Mouse (Mus musculus) liver, embryonic 14.5 days (tissue): ENCODE data around the gene Hepacam. TPM values are rescaled to one million over a fixed set of nuclear protein-coding genes. Genes with fewer than 3 reads are reported as not detected.
A peak's percentile ranks its signal among the peaks of the same experiment; 100 is the strongest.

ENCODE experiments used
- ATAC-seq: fragments of 200-750 bp; cut with Nextera tagmentation; 2 replicates; pipeline ENCODE4 v1.8.0; 2017; ENCODE audit warnings: moderate number of reproducible peaks, mild to moderate bottlenecking, moderate library complexity; ENCODE audit not compliant: insufficient read depth
- DNase-seq, 3 experiments: peaks; one replicate each; pipeline ENCODE4 v3.0.0-alpha.2; 2012 to 2013; ENCODE audit warnings: low read depth in 3 of 3, low spot score in 3 of 3
- H3K27ac ChIP-seq: fragments of 300-500 bp; sonication (generic); 2 replicates; pipeline ENCODE4 v1.5.1; 2014; ENCODE audit warnings: moderate library complexity, mild to moderate bottlenecking, control low read depth, inconsistent platforms
- H3K27me3 ChIP-seq: fragments of 300-500 bp; sonication (generic); 2 replicates; pipeline ENCODE4 v1.6.1; 2014; ENCODE audit warnings: mild to moderate bottlenecking, low read length, moderate library complexity; ENCODE audit not compliant: control insufficient read depth, insufficient read depth
- H3K36me3 ChIP-seq: fragments of 300-500 bp; sonication (generic); replicated peaks from 2 replicates; pipeline ENCODE4 v1.6.1; 2014; ENCODE audit warnings: low read depth; ENCODE audit not compliant: control insufficient read depth, insufficient read depth
- H3K4me1 ChIP-seq, 2 experiments: fragments of 200-500 bp in 1 of 2; fragments of 300-500 bp in 1 of 2; sonication (generic) in 1 of 2; replicated peaks; 2 replicates each; pipeline ENCODE4 v1.6.1; 2012 to 2014; ENCODE audit warnings: antibody characterized with exemption in 1 of 2, inconsistent platforms in 1 of 2, low read length in 1 of 2; ENCODE audit not compliant: control insufficient read depth in 2 of 2, insufficient read depth in 2 of 2
- H3K4me2 ChIP-seq: fragments of 300-500 bp; sonication (generic); 2 replicates; pipeline ENCODE4 v1.6.1; 2014; ENCODE audit warnings: low read depth, mild to moderate bottlenecking, control low read depth, moderate library complexity
- H3K4me3 ChIP-seq, 2 experiments: fragments of 200-500 bp in 1 of 2; fragments of 300-500 bp in 1 of 2; sonication (generic) in 1 of 2; 2 replicates each; pipeline ENCODE4 v1.5.1; 2012 to 2014; ENCODE audit warnings: low read depth in 2 of 2, low read length in 2 of 2, mild to moderate bottlenecking in 2 of 2, control low read depth in 1 of 2, inconsistent platforms in 1 of 2, moderate library complexity in 1 of 2; ENCODE audit not compliant: insufficient read depth in 1 of 2
- H3K9ac ChIP-seq: fragments of 300-500 bp; sonication (generic); replicated peaks from 2 replicates; pipeline ENCODE4 v1.6.1; 2014; ENCODE audit warnings: mild to moderate bottlenecking, control low read depth, moderate library complexity
- H3K9me3 ChIP-seq: fragments of 300-500 bp; sonication (generic); 2 replicates; pipeline ENCODE4 v1.6.1; 2016; ENCODE audit warnings: low read length, mixed read lengths; ENCODE audit not compliant: control insufficient read depth
- CTCF ChIP-seq: IDR thresholded peaks from 2 replicates; pipeline ENCODE4 v1.5.1; 2016; ENCODE audit warnings: antibody characterized with exemption, low read depth, control low read depth
- EP300 ChIP-seq: IDR thresholded peaks from 2 replicates; pipeline ENCODE4 v1.6.1; 2016; ENCODE audit warnings: antibody characterized with exemption, low read depth
- WGBS: fragments of 180-500 bp; shearing (Covaris S2); extraction: QIAGEN DNeasy Blood & Tissue Kit; methylation state at CpG from one replicate; pipeline ENCODE4 v1.1.7; 2014; ENCODE audit not compliant: insufficient replicate concordance; 5-methylcytosine and 5-hydroxymethylcytosine counted together
- polyA plus RNA-seq, 2 experiments: library from polyadenylated mRNA; depleted of rRNA in 1 of 2; stranded (reverse) in 1 of 2; unstranded in 1 of 2; fragments of >200 nt; fragmentation: Nextera tagmentation in 1 of 2; extraction: Ambion mirVana in 1 of 2; gene quantifications; 2 replicates each; pipeline versions ENCODE4 v1.2.1 to v1.2.3; 2012 to 2014

The Hepacam gene
- polyA plus RNA-seq, 2 experiments = not detected

DNA sequence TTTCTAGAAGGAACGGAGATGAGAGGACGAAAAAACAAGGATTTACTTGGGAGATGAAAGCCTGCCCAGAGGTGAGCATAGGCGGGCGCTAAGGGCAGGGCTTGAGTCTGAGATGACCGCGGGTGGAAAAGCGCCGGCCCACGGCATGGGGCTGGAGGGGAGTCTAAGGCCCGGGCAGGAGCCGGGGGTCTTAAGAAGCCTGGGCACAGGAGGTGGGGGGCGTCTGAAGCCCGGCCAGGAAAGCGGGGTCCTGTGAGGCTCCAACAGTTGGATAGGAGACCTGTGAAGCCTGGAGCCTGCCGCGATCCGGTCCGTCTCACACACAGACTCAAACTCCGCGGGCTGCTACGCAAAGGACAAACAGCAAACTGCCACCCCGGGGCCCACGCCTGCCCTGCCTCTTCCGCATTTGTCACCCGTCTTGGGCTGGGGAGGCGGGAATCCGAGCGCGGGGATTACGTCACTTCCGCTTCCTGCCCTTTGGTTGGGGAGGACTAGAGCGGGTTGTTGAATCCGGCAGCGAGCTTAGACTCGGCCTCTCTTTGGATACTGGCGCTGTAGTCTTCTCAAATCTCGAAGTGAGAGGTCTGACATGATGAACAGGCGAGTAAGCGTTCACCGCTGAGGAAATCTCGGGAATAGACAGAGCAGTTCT, 19.0 kb upstream of the Hepacam start, which contains the start of gene Ccdc15:
Ccdc15 (minus strand) TSS at position 445 of the 655 bp plus-strand sequence.
- TF ChIP-seq CTCF (0 out of 2 replicates have a peak, but pooled peaks have one; percentile 13), EP300 (peak; percentile 21; the same call in 1 of the 2 replicates)
- peak within 1 kb of the TSS; percentile 88 for H3K27ac ChIP-seq
- no peaks in the 10 kb centered on the region for H3K9me3 ChIP-seq
- H3K4me1 ChIP-seq = peaks cover 7% of the 10 kb centered on the region in 2 experiments
- ATAC-seq (peak; percentile 98), DNase-seq (peak; percentile 94 to 96 (median 95))
- H3K9ac ChIP-seq = peak within 1 kb of the TSS; percentile 92
- H3K4me3 ChIP-seq = peak within 1 kb of the TSS; percentile 88 to 89
- H3K36me3 ChIP-seq = no peaks in the 10 kb centered on the region
- under 1% methylated on average over 40 of the region's 41 CpGs for WGBS
- H3K4me2 ChIP-seq = peak within 1 kb of the TSS; percentile 93
- no peaks in the 10 kb centered on the region for H3K27me3 ChIP-seq

DNA sequence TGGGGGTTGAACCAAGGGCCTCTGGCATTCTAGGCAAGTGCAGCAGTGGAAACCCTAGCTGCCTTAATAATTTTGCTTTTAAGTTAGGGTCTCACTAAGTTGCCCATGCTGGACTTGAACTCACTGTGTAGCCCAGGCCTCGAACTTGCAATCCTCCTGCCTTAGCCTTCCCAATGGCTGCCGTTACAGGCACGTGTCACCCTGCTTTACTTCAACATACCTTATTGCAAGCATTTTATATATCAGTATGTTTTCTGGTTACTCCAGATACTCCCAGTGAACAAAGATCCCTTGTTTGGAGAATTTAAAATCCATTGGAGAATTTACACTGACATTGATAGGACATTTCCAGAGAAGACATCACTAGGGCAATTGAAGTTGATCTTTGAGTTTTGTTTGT, 18.1 kb upstream of the Hepacam start:
- H3K36me3 ChIP-seq = no peaks in the 10 kb centered on the region
- no peak for ATAC-seq
- TF ChIP-seq EP300 = no peak
- TF ChIP-seq CTCF = no peak
- peak overlapping the region; percentile 88 to 89 for H3K4me3 ChIP-seq
- peak overlapping the region; percentile 92 for H3K9ac ChIP-seq
- H3K4me2 ChIP-seq = peak overlapping the region; percentile 93
- 86% methylated on average over 3 of the region's 3 CpGs for WGBS
- no peaks in the 10 kb centered on the region for H3K27me3 ChIP-seq
- H3K9me3 ChIP-seq = no peaks in the 10 kb centered on the region
- no peak for DNase-seq
- H3K27ac ChIP-seq = no peak overlapping the region; the same call in 1 of the 2 replicates
- peaks cover 7% of the 10 kb centered on the region in 2 experiments for H3K4me1 ChIP-seq

DNA sequence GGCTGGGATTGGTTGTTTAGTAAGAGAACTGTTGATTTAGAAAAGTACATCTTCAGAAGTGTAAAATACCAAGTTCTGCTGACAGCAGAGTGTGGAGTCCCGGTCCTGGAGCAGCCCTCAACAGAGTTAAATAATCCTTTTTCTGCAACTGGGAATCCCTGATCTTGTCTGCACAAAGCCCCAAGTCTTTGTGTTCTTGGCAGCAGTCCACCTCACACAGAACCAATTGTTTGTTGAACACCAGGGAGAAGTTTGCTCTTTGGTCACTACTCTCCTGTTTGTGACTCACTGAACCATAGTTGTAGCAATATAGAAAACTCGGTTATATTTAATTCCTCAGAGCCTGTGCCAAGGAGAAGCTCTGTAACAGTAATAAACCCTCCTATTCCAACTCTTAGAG, 15.9 kb upstream of the Hepacam start:
- WGBS = 42% methylated on average over 2 of the region's 2 CpGs
- ATAC-seq (no peak), DNase-seq (no peak)
- Histone ChIP-seq H3K27me3 (no peaks in the 10 kb centered on the region), H3K9me3 (no peaks in the 10 kb centered on the region), H3K36me3 (no peaks in the 10 kb centered on the region), H3K27ac (no peak overlapping the region), H3K4me1 (peaks cover 7% of the 10 kb centered on the region in 2 experiments), H3K4me2 (no peak overlapping the region), H3K9ac (no peak overlapping the region), H3K4me3 (no peak overlapping the region)
- TF ChIP-seq EP300 (no peak), CTCF (no peak)

DNA sequence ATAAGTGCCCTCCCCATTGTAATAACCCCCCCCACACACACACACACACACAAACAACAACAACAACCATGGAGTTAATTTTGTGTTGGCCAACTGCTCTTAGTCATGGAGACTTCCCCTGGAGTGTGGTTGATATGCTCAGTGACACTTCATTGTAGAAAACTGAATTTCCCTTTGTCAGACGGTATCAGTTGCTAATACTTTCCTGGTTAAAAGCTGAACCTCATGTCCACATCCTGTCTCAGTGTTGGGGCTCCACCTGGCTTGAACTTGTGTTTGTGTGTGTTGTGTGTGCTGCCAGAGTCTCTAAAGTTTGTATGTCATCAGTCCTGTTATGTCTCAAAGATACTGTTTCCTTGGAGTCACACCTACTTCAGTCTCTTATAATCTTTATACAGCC, 12.7 kb upstream of the Hepacam start:
- no peak overlapping the region for H3K27ac ChIP-seq
- 0 out of 4 replicates have a peak, but pooled peaks cover 0 to 2% of the 10 kb centered on the region in 2 experiments for H3K4me1 ChIP-seq
- 40% methylated on average over 1 of the region's 1 CpGs for WGBS
- H3K36me3 ChIP-seq = no peaks in the 10 kb centered on the region
- ATAC-seq (no peak), DNase-seq (no peak)
- no peaks in the 10 kb centered on the region for H3K9me3 ChIP-seq
- no peak overlapping the region for H3K4me2 ChIP-seq
- H3K4me3 ChIP-seq = no peak overlapping the region
- no peaks in the 10 kb centered on the region for H3K27me3 ChIP-seq
- H3K9ac ChIP-seq = no peak overlapping the region
- TF ChIP-seq EP300 (no peak), CTCF (no peak)

DNA sequence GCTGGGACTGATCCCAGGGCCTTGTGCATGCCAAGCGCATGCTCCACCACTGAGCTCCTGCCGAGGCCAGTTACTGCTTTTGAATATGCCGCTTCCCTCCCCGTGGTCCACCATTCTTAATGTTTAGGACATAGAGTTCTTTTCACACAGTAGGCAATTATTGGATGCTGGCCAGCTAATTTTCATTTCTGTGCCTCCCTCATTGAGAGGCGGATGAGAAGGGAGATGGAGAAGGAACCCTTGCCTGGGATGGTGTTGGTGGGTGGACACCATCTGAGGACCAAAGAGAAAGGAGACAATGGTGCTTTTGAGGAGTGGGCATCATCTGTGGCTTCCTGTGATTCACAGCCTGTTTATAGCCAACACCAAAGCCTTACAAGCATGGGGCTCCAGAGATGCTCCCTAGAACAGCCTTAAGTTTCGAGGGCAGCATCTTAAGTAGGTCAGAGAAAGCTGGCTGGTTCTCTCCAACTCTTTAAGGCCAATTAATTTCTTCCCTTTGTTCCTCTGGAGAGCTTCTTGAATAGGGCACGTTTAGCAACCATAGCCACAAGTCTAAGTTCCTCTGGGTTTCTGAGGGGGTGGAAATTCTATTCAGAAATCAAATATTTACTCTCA, 8.3 kb upstream of the Hepacam start:
- H3K4me2 ChIP-seq = no peak overlapping the region
- 64% methylated on average over 7 of the region's 7 CpGs for WGBS
- no peaks in the 10 kb centered on the region for H3K4me1 ChIP-seq
- ATAC-seq = no peak
- no peak overlapping the region for H3K9ac ChIP-seq
- no peaks in the 10 kb centered on the region for H3K27me3 ChIP-seq
- H3K27ac ChIP-seq = no peak overlapping the region
- no peaks in the 10 kb centered on the region for H3K9me3 ChIP-seq
- TF ChIP-seq CTCF (no peak), EP300 (no peak)
- no peak overlapping the region for H3K4me3 ChIP-seq
- no peak for DNase-seq
- no peaks in the 10 kb centered on the region for H3K36me3 ChIP-seq
